Mouse (Mus musculus) lung, adult 2 months (tissue): Measurements from ENCODE around the gene Mdm2.

ENCODE experiments used
- CTCF ChIP-seq: fragments of 200-500 bp; IDR thresholded peaks from 2 replicates; pipeline ENCODE4 v1.5.1; 2011; ENCODE audit warnings: mild to moderate bottlenecking, low read length, control low read depth; ENCODE audit not compliant: insufficient read depth
- POLR2A ChIP-seq: fragments of 200-500 bp; IDR thresholded peaks from 2 replicates; pipeline ENCODE4 v1.6.1; 2011; ENCODE audit warnings: low read depth, mild to moderate bottlenecking, control low read depth, low read length, borderline replicate concordance; ENCODE audit errors: extremely low read depth

- TF ChIP-seq CTCF (no peak), POLR2A (no peak)
Observed at GRCm38 (mm10) chr10:117655908-117656661, 54.5 kb downstream of the Mdm2 start.
